Mouse (Mus musculus): ENCODE data around the gene Cebpe. TPM values are rescaled to one million over a fixed set of nuclear protein-coding genes. Genes with fewer than 3 reads are reported as not detected.

Gene Cebpe
- not detected for polyA plus RNA-seq (2012; fragmentation: generic; extraction: Trizol)

GRCm38 (mm10) chr14:54712074-54712473 lies at the start of gene Cebpe:
TSS of gene Cebpe (minus strand) at chr14:54712174.

GRCm38 (mm10) chr14:54698733-54699132 lies 13.2 kb downstream of the Cebpe start, which contains the start of gene Gm29776:
TSS of gene Gm29776 (minus strand) at chr14:54698833.

DNA sequence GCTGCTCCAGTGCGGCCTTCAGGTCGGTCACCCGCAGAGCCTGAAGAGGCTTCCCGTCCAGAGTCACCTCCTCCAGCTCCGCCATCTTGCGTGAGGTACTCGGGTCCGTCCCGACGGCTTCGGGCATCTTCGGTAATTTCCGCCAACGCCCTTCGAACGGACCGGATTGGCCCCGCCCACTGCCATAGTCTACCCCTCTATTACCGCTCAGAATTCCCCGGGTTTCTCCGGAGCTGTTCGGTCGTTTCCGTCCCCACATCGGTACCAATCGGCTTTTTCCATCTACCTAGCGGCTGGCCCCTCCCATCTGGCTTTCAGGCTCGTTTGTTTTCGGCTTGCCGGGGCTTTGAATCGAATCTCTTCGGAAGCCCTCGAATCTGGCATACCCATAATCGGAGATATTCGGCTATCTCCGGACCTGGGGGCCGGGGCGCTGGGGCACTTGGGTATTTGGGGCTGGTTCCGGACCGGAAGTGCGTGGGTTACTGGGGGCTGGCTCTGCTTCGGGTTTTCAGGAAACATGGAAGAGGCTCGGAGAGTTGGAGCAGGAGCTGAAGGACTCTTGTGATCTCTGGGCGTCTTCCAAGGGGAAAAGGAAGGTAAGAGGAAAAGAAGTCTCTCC lies 25.3 kb downstream of the Cebpe start, which contains the start of gene Acin1:
TSS of gene Acin1 (minus strand) at position 410 of the 622 bp plus-strand sequence.

DNA sequence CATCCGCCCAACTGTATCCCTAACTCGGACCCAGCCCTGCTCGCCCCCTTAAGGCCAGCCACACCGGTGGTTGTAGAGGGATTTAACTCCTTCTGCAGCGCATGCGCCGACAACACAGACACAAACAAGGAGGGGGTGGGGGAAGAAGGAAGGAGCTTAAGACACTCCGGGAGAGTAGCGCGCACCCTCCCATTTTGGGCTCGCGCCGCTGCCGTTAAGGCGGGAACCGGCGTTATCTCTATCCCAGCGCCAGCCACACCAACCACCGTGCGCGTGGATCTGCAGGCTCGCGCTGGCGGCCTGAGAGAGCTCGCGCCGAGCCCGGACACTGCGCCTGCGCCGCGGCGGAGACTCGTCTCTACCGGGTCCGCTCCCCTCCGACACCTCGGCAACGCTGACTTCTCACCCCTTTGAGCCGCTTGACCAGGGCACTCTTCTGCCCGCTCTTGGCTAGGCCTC lies 25.9 kb downstream of the Cebpe start, which contains the start of gene 1700123O20Rik:
TSS of gene 1700123O20Rik (plus strand) at position 154 of the 459 bp plus-strand sequence.

Other genes with a start within 250 kb of the Cebpe start
- gene Lrp10, start 248.0 kb downstream of the Cebpe start, polyA plus RNA-seq (2012; fragmentation: generic; extraction: Trizol): 10 to 100 TPM; 33.4 to 60.8 TPM
- under 1 TPM in 1 of 2 experiments, not detected in 1; 0.18 TPM for gene Rem2, start 236.1 kb downstream of the Cebpe start, polyA plus RNA-seq (2012; fragmentation: generic; extraction: Trizol)
- gene Prmt5, start 194.6 kb downstream of the Cebpe start, polyA plus RNA-seq (2012; fragmentation: generic; extraction: Trizol): 10 to 100 TPM; 35.7 to 56.0 TPM
- 10 to 100 TPM; 27.7 to 29.6 TPM for gene Haus4, start 157.6 kb downstream of the Cebpe start, polyA plus RNA-seq (2012; fragmentation: generic; extraction: Trizol)
- 10 to 100 TPM; 13.2 to 19.5 TPM for gene Ajuba, start 134.6 kb downstream of the Cebpe start, polyA plus RNA-seq (2012; fragmentation: generic; extraction: Trizol)
- 1 to 10 TPM; 1.4 to 8.7 TPM for gene 4931414P19Rik, start 106.2 kb downstream of the Cebpe start, polyA plus RNA-seq (2012; fragmentation: generic; extraction: Trizol)
- gene Psmb5, start 94.2 kb downstream of the Cebpe start, polyA plus RNA-seq (2012; fragmentation: generic; extraction: Trizol): 100 to 1,000 TPM; 235 to 495 TPM
- gene Psmb11, start 90.7 kb downstream of the Cebpe start, polyA plus RNA-seq (2012; fragmentation: generic; extraction: Trizol): under 1 TPM; 0.02 TPM
- not detected for gene Gm17606, start 71.2 kb downstream of the Cebpe start, polyA plus RNA-seq (2012; fragmentation: generic; extraction: Trizol)
- gene Cdh24, start 70.8 kb downstream of the Cebpe start, polyA plus RNA-seq (2012; fragmentation: generic; extraction: Trizol): 1 to 10 TPM in 1 of 2 experiments, under 1 TPM in 1; 0.97 to 2.1 TPM
- gene 1700123O20Rik, start 26.0 kb downstream of the Cebpe start, polyA plus RNA-seq (2012; fragmentation: generic; extraction: Trizol): 10 to 100 TPM in 1 of 2 experiments, 1 to 10 TPM in 1; 7.4 to 30.1 TPM
- gene Acin1, start 25.2 kb downstream of the Cebpe start, polyA plus RNA-seq (2012; fragmentation: generic; extraction: Trizol): 10 to 100 TPM; 31.4 to 94.4 TPM
- gene Gm29776, start 13.3 kb downstream of the Cebpe start, polyA plus RNA-seq (2012; fragmentation: generic; extraction: Trizol): under 1 TPM in 1 of 2 experiments, not detected in 1; 0.06 TPM
- gene Slc7a8, start 69.8 kb upstream of the Cebpe start, polyA plus RNA-seq (2012; fragmentation: generic; extraction: Trizol): under 1 TPM in 1 of 2 experiments, not detected in 1; 0.01 TPM
- gene Rnf212b, start 102.0 kb upstream of the Cebpe start, polyA plus RNA-seq (2012; fragmentation: generic; extraction: Trizol): not detected
- gene Homez, start 158.8 kb upstream of the Cebpe start, polyA plus RNA-seq (2012; fragmentation: generic; extraction: Trizol): 1 to 10 TPM in 1 of 2 experiments, under 1 TPM in 1; 0.33 to 2.6 TPM
- under 1 TPM; 0.53 to 0.73 TPM for gene Ppp1r3e, start 165.4 kb upstream of the Cebpe start, polyA plus RNA-seq (2012; fragmentation: generic; extraction: Trizol)
- 10 to 100 TPM in 1 of 2 experiments, 1 to 10 TPM in 1; 2.4 to 13.8 TPM for gene Bcl2l2, start 171.2 kb upstream of the Cebpe start, polyA plus RNA-seq (2012; fragmentation: generic; extraction: Trizol)
- 1 to 10 TPM in 1 of 2 experiments, under 1 TPM in 1; 0.08 to 1.2 TPM for gene Gm20521, start 171.3 kb upstream of the Cebpe start, polyA plus RNA-seq (2012; fragmentation: generic; extraction: Trizol)
- gene Pabpn1, start 180.3 kb upstream of the Cebpe start, polyA plus RNA-seq (2012; fragmentation: generic; extraction: Trizol): 100 to 1,000 TPM in 1 of 2 experiments, 10 to 100 TPM in 1; 99.1 to 108 TPM
- under 1 TPM; 0.01 to 0.37 TPM for gene Slc22a17, start 201.0 kb upstream of the Cebpe start, polyA plus RNA-seq (2012; fragmentation: generic; extraction: Trizol)
- under 1 TPM in 1 of 2 experiments, not detected in 1; 0.05 TPM for gene Efs, start 214.0 kb upstream of the Cebpe start, polyA plus RNA-seq (2012; fragmentation: generic; extraction: Trizol)
- not detected for gene Il25, start 220.5 kb upstream of the Cebpe start, polyA plus RNA-seq (2012; fragmentation: generic; extraction: Trizol)
- gene Cmtm5, start 224.1 kb upstream of the Cebpe start, polyA plus RNA-seq (2012; fragmentation: generic; extraction: Trizol): not detected